Mouse (Mus musculus) bone marrow macrophage, adult 2 months (primary cell): ENCODE data around the gene Morn4.

Experiments
- CTCF ChIP-seq: IDR thresholded peaks from 2 replicates; pipeline ENCODE4 v1.5.1; 2012; ENCODE audit warnings: low read depth, mild to moderate bottlenecking, low read length, moderate library complexity
- POLR2A ChIP-seq: IDR thresholded peaks from 2 replicates; pipeline ENCODE4 v1.6.1; 2012; ENCODE audit warnings: mild to moderate bottlenecking, low read depth, low read length, borderline replicate concordance

GRCm38 (mm10) chr19:42078566-42078965 lies 7.6 kb downstream of the Morn4 start:
- TF ChIP-seq CTCF (no peak), POLR2A (no peak)
